Mouse (Mus musculus): ENCODE results near the gene 9330161L09Rik. TPM values are rescaled to one million over a fixed set of nuclear protein-coding genes. Genes with fewer than 3 reads are reported as not detected.
A peak's percentile ranks its signal among the peaks of the same experiment; 100 is the strongest.

The 9330161L09Rik gene
- polyA plus RNA-seq, 1 experiment from 2014 or later, result 0.29 TPM

GRCm38 (mm10) chr12:103395486-103396275 is 11.9 kb downstream of the 9330161L09Rik start:
- DNase-seq (ENCODE audit: low spot score) (no peak), ATAC-seq (ENCODE audit: low read depth) (no peak)
- Histone ChIP-seq H3K36me3 (ENCODE audit: control insufficient read depth, insufficient read depth, low read length) (no peaks in the 10 kb centered on the region), H3K27ac (replicated peaks; ENCODE audit: low read depth, low read length) (no peak overlapping the region), H3K4me2 (ENCODE audit: low read depth, low read length) (no peak overlapping the region), H3K27me3 (replicated peaks; ENCODE audit: control insufficient read depth, insufficient read depth, low read length) (no peaks in the 10 kb centered on the region), H3K9ac (ENCODE audit: low read depth, low read length) (no peak overlapping the region), H3K9me3 (ENCODE audit: control insufficient read depth, low read length) (no peaks in the 10 kb centered on the region), H3K4me1 (ENCODE audit: control insufficient read depth, insufficient read depth, low read length) (no peaks in the 10 kb centered on the region), H3K4me3 (ENCODE audit: low read depth, low read length) (no peak overlapping the region)
- WGBS, result 76% methylated on average over 12 of the region's 12 CpGs

GRCm38 (mm10) chr12:103393528-103393927 is 14.1 kb downstream of the 9330161L09Rik start:
- no peaks in the 10 kb centered on the region for H3K9me3 ChIP-seq (ENCODE audit: control insufficient read depth, low read length)
- H3K27me3 ChIP-seq (replicated peaks; ENCODE audit: control insufficient read depth, insufficient read depth, low read length), result no peaks in the 10 kb centered on the region
- WGBS, result 58% methylated on average over 6 of the region's 6 CpGs
- H3K4me3 ChIP-seq (ENCODE audit: low read depth, low read length), result no peak overlapping the region
- no peak overlapping the region for H3K4me2 ChIP-seq (ENCODE audit: low read depth, low read length)
- H3K27ac ChIP-seq (replicated peaks; ENCODE audit: low read depth, low read length), result no peak overlapping the region
- H3K4me1 ChIP-seq (ENCODE audit: control insufficient read depth, insufficient read depth, low read length), result 0 out of 2 replicates have a peak, but pooled peaks cover 4% of the 10 kb centered on the region
- DNase-seq (ENCODE audit: low spot score) (no peak), ATAC-seq (ENCODE audit: low read depth) (no peak)
- 0 out of 2 replicates have a peak overlapping the region, but pooled peaks have one; percentile 25 for H3K9ac ChIP-seq (ENCODE audit: low read depth, low read length)
- no peaks in the 10 kb centered on the region for H3K36me3 ChIP-seq (ENCODE audit: control insufficient read depth, insufficient read depth, low read length)

- Histone ChIP-seq H3K27ac (replicated peaks; ENCODE audit: low read depth, low read length) (no peak overlapping the region), H3K27me3 (replicated peaks; ENCODE audit: control insufficient read depth, insufficient read depth, low read length) (no peaks in the 10 kb centered on the region), H3K4me2 (ENCODE audit: low read depth, low read length) (no peak overlapping the region), H3K9ac (ENCODE audit: low read depth, low read length) (no peak overlapping the region), H3K4me3 (ENCODE audit: low read depth, low read length) (no peak overlapping the region), H3K36me3 (ENCODE audit: control insufficient read depth, insufficient read depth, low read length) (no peaks in the 10 kb centered on the region), H3K9me3 (ENCODE audit: control insufficient read depth, low read length) (no peaks in the 10 kb centered on the region), H3K4me1 (ENCODE audit: control insufficient read depth, insufficient read depth, low read length) (0 out of 2 replicates have a peak, but pooled peaks cover 4% of the 10 kb centered on the region)
- ATAC-seq (ENCODE audit: low read depth), result no peak
- no peak for DNase-seq (ENCODE audit: low spot score)
- WGBS, result 77% methylated on average over 7 of the region's 7 CpGs
Measured at GRCm38 (mm10) chr12:103391098-103391497, 16.5 kb downstream of the 9330161L09Rik start.

GRCm38 (mm10) chr12:103389982-103390381 is 17.6 kb downstream of the 9330161L09Rik start:
- no peak for DNase-seq (ENCODE audit: low spot score)
- no peak for ATAC-seq (ENCODE audit: low read depth)
- WGBS, result 66% methylated on average over 4 of the region's 4 CpGs
- Histone ChIP-seq H3K9me3 (ENCODE audit: control insufficient read depth, low read length) (no peaks in the 10 kb centered on the region), H3K27me3 (replicated peaks; ENCODE audit: control insufficient read depth, insufficient read depth, low read length) (no peaks in the 10 kb centered on the region), H3K36me3 (ENCODE audit: control insufficient read depth, insufficient read depth, low read length) (no peaks in the 10 kb centered on the region), H3K9ac (ENCODE audit: low read depth, low read length) (no peak overlapping the region), H3K4me1 (ENCODE audit: control insufficient read depth, insufficient read depth, low read length) (0 out of 2 replicates have a peak, but pooled peaks cover 4% of the 10 kb centered on the region), H3K4me2 (ENCODE audit: low read depth, low read length) (no peak overlapping the region; the same call in 1 of the 2 replicates), H3K4me3 (ENCODE audit: low read depth, low read length) (no peak overlapping the region), H3K27ac (replicated peaks; ENCODE audit: low read depth, low read length) (no peak overlapping the region)

GRCm38 (mm10) chr12:103389348-103389727 is 18.3 kb downstream of the 9330161L09Rik start:
- 83% methylated on average over 2 of the region's 2 CpGs for WGBS
- Histone ChIP-seq H3K27me3 (replicated peaks; ENCODE audit: control insufficient read depth, insufficient read depth, low read length) (no peaks in the 10 kb centered on the region), H3K27ac (replicated peaks; ENCODE audit: low read depth, low read length) (no peak overlapping the region), H3K4me3 (ENCODE audit: low read depth, low read length) (peak overlapping the region; percentile 80), H3K9ac (ENCODE audit: low read depth, low read length) (peak overlapping the region; percentile 84), H3K36me3 (ENCODE audit: control insufficient read depth, insufficient read depth, low read length) (no peaks in the 10 kb centered on the region), H3K4me2 (ENCODE audit: low read depth, low read length) (peak overlapping the region; percentile 84), H3K9me3 (ENCODE audit: control insufficient read depth, low read length) (no peaks in the 10 kb centered on the region), H3K4me1 (ENCODE audit: control insufficient read depth, insufficient read depth, low read length) (0 out of 2 replicates have a peak, but pooled peaks cover 4% of the 10 kb centered on the region)
- ATAC-seq (ENCODE audit: low read depth) (no peak), DNase-seq (ENCODE audit: low spot score) (no peak)

GRCm38 (mm10) chr12:103388505-103389347 is 18.9 kb downstream of the 9330161L09Rik start, which contains the start of gene Otub2:
Otub2 (plus strand) TSS chr12:103388682.
- H3K9me3 ChIP-seq (ENCODE audit: control insufficient read depth, low read length), result no peaks in the 10 kb centered on the region
- no peaks in the 10 kb centered on the region for H3K27me3 ChIP-seq (replicated peaks; ENCODE audit: control insufficient read depth, insufficient read depth, low read length)
- ATAC-seq (ENCODE audit: low read depth) (peak; percentile 100), DNase-seq (ENCODE audit: low spot score) (peak; percentile 98)
- peak within 1 kb of the TSS; percentile 84 for H3K4me2 ChIP-seq (ENCODE audit: low read depth, low read length)
- no peak within 1 kb of the TSS for H3K27ac ChIP-seq (replicated peaks; ENCODE audit: low read depth, low read length)
- H3K4me3 ChIP-seq (ENCODE audit: low read depth, low read length), result peak within 1 kb of the TSS; percentile 80
- peak within 1 kb of the TSS; percentile 84 for H3K9ac ChIP-seq (ENCODE audit: low read depth, low read length)
- 0 out of 2 replicates have a peak, but pooled peaks cover 4% of the 10 kb centered on the region for H3K4me1 ChIP-seq (ENCODE audit: control insufficient read depth, insufficient read depth, low read length)
- no peaks in the 10 kb centered on the region for H3K36me3 ChIP-seq (ENCODE audit: control insufficient read depth, insufficient read depth, low read length)
- WGBS, result 0% methylated on average over 46 of the region's 58 CpGs

GRCm38 (mm10) chr12:103380226-103380625 is 27.4 kb downstream of the 9330161L09Rik start:
- Histone ChIP-seq H3K9me3 (ENCODE audit: control insufficient read depth, low read length) (no peaks in the 10 kb centered on the region), H3K27ac (replicated peaks; ENCODE audit: low read depth, low read length) (no peak overlapping the region), H3K36me3 (ENCODE audit: control insufficient read depth, insufficient read depth, low read length) (no peaks in the 10 kb centered on the region), H3K4me2 (ENCODE audit: low read depth, low read length) (no peak overlapping the region), H3K9ac (ENCODE audit: low read depth, low read length) (no peak overlapping the region), H3K4me3 (ENCODE audit: low read depth, low read length) (no peak overlapping the region), H3K4me1 (ENCODE audit: control insufficient read depth, insufficient read depth, low read length) (no peaks in the 10 kb centered on the region), H3K27me3 (replicated peaks; ENCODE audit: control insufficient read depth, insufficient read depth, low read length) (no peaks in the 10 kb centered on the region)
- no peak for DNase-seq (ENCODE audit: low spot score)
- no peak for ATAC-seq (ENCODE audit: low read depth)
- WGBS, result 78% methylated on average over 4 of the region's 4 CpGs

- Histone ChIP-seq H3K9me3 (ENCODE audit: control insufficient read depth, low read length) (no peaks in the 10 kb centered on the region), H3K4me2 (ENCODE audit: low read depth, low read length) (no peak overlapping the region), H3K4me1 (ENCODE audit: control insufficient read depth, insufficient read depth, low read length) (no peaks in the 10 kb centered on the region), H3K36me3 (ENCODE audit: control insufficient read depth, insufficient read depth, low read length) (no peaks in the 10 kb centered on the region), H3K4me3 (ENCODE audit: low read depth, low read length) (no peak overlapping the region), H3K27me3 (replicated peaks; ENCODE audit: control insufficient read depth, insufficient read depth, low read length) (no peaks in the 10 kb centered on the region), H3K9ac (ENCODE audit: low read depth, low read length) (no peak overlapping the region), H3K27ac (replicated peaks; ENCODE audit: low read depth, low read length) (no peak overlapping the region)
- 78% methylated on average over 2 of the region's 4 CpGs for WGBS
- DNase-seq (ENCODE audit: low spot score) (no peak), ATAC-seq (ENCODE audit: low read depth) (no peak)
Measured at GRCm38 (mm10) chr12:103376774-103377173, 30.8 kb downstream of the 9330161L09Rik start.
